Mouse (Mus musculus) large intestine, adult 2 months (tissue): ENCODE data around the gene Trmt10a. TPM values are rescaled to one million over a fixed set of nuclear protein-coding genes. Genes with fewer than 3 reads are reported as not detected.

Experiments used
- DNase-seq: peaks from one replicate; pipeline ENCODE4 v3.0.0-alpha.2; 2012; ENCODE audit warnings: low read depth, low spot score
- WGBS: fragments of 180-500 bp; shearing (Covaris S2); methylation state at CpG from one replicate; pipeline ENCODE4 v1.1.7; 2018; 5-methylcytosine and 5-hydroxymethylcytosine counted together
- polyA plus RNA-seq: library from polyadenylated mRNA; depleted of rRNA; stranded (reverse); fragments of >200 nt; gene quantifications from 2 replicates; pipeline ENCODE4 v1.2.3, GENCODE M21; 2012; rRNA removed

The Trmt10a gene
- polyA plus RNA-seq: 0.73 and 0.96 TPM in 2 replicates

DNA sequence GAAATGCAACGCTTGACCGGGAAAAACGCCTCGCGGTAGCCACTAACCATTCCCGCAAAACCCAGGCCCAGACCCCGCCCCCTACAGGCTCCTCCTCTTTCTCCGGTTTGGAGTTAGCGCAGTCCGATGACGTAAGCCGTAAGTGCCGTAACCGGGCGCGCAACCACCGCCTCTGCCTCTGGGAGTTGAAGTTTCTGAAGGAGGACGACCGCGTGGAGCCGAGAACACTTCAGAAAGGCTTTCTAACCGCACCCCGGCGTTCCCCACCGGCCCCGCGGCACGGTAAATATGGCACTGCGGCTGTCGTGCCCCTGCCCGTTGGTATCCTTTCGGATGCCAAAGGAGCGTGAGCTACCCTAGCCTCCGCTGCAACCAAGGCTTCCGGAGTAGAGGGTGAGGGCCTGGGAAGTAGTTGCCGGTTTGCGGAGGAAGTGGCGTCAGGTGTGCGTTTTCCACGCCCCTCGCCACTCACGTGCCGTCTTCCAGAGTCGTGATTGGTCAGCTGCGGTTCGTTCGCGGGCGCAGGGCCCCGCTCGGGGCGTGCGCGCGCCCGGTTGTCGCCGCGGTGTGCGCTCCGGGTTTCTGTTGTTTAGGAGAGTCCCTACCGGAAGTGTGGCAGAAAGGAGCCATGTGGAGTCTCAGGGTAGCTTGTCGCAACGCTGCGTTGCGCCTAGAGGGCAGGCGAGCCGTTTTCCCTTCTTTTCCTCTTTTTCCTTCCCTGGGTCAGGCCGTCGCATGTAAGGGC, at the start of gene Trmt10a:
Trmt10a (plus strand) TSS at position 134 of the 745 bp plus-strand sequence.
- under 1% methylated on average over 70 of the region's 70 CpGs for WGBS
- peak; percentile 93 for DNase-seq

DNA sequence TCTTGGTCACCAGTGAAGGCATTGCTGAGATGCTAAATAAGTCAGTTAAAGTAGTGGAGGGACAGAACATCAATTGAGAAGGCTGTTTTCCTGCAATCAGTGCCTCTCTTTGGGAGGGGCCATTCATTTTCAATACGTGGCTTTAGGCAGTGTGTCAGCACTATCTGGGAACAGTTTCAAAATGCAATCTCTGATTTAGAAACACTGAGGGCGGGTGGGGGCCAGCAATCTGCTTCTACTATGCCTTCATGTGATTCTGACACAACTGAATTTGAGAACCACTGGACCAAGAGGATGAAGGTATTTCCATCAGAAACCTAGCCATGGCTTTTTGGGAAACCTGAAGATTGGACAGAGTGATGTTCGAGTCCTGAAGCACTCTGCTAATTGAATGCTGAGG, 47.9 kb upstream of the Trmt10a start:
- WGBS: 62% methylated on average over 3 of the region's 3 CpGs
- DNase-seq: no peak

DNA sequence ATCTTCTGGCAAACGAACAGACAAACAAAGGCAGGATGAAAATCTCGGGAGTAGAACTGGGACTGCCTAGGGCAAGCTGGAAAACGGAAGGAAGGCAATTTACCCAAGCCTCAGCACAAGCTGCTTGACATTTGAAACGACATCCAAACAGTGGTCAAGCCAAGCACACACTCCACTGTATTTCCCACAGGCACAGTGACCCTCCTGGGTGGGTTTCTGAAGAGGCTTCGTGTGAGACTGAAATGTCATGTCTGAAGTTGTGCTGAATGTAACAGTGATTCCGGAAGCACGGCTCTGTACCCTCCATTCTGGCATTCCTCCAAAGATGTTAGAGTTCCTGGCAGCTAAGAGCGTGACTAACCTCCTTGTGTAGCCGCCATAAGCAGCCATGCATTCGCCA, 47.5 kb upstream of the Trmt10a start:
- DNase-seq: no peak
- 66% methylated on average over 10 of the region's 10 CpGs for WGBS

DNA sequence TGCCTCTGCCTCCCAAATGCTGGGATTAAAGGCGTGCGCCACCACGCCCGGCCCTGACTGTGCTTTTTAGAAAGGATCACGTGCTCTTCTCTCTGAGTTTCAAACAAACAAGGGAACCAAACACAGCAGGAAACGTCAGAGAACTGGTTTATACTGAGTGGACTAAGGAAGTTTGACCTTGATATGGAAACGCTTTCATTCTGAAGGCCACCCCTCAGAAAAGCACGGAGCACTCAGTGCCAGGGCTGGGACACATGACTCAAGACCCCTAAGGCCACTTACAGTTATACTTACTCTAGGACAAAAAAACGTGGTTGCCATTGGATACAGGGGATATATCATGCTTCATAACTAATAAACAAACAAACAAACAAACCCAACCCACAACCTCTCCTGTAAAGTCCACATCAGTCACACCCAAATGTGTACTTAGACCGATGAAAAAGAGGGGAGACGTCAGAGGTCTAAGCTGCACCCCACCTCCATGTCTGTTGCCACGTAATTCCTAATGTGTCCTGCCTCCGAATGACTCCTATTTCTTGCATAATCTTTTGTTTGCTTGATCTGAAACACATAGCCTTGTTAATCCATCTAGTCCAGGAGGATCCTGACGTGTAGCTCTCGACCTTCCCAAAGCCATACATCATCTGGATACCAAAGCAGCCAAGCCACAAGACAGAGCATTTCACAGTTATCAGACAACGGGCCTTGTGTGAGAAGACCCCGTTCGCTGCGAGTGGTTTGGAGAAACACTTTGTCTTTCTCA, 46.8 kb upstream of the Trmt10a start:
- 84% methylated on average over 19 of the region's 19 CpGs for WGBS
- DNase-seq: no peak

DNA sequence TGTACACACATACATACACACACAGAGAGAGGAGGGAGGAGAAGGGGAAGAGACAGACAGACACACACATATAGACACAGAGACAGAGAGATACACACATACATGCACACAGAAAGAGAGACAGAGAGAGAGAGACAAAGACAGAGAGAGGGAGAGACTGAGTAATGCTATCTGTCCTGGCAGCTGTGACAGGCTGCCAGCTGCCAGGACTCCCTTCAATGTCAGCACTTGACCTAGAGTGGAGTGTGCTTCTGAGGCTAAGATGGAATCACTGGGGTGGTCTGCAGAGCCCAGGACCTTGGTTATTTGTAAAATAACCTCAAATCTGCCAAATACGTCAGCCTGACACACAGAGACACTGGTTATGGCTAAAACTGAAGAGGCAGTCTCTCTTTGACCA, 45.5 kb upstream of the Trmt10a start:
- WGBS: 86% methylated on average over 1 of the region's 1 CpGs
- DNase-seq: no peak

DNA sequence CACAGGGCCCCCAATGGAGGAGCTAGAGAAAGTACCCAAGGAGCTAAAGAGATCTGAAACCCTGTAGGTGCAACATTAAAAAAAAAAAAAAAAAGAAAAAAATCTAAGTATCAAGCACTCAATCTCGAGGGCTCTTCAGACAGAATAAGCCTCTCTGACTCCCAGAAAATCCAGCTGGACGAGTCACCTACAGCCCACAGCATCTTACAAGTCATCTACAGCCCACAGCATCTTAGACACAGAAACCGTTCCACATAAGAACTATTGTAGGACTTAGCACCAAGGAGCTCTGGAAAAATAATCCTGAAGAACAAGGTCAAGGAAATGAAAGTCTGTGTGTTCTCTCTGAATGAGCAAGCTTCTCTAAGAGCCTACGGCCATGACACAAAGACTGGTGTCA, 41.3 kb upstream of the Trmt10a start:
- WGBS: 84% methylated on average over 4 of the region's 4 CpGs
- no peak for DNase-seq

DNA sequence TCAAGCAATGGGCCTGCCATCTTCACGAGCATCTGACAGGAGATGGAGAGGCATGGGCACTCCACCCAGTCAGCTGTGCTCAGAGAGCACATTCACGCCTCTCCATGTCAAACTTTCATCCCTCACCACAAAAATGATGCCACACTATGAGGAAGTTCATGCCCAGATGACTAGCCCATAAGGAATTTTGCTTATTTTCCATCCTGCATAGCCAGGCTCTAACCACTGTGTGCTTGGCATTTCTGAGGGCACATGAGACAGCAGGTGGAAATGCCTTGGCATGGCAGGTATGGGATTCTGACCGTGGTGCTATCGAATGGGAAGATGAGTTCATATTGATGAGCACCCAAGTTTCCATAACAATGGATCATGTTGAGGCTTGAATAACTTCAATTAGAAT, 39.6 kb upstream of the Trmt10a start:
- WGBS: 94% methylated on average over 4 of the region's 4 CpGs
- no peak for DNase-seq

DNA sequence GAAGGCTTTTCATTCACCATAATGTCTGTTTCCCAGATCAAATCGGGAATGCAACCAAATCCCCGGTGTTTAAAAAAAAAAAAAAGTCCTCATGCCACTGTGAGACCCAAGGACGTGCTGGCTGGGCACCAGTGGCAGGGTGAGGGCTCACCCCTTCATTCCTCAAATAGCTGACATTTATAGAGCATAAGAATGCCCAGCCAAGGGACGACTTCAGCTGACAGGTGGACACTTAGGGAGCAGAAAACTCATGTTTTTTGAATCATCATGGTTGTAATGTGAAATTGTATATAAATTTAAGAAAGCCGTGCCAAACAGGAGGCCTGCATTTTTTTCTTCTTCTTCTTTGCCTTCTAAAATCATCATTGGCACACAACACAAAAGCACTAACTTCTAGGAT, 38.2 kb upstream of the Trmt10a start:
- 70% methylated on average over 5 of the region's 5 CpGs for WGBS
- DNase-seq: no peak

DNA sequence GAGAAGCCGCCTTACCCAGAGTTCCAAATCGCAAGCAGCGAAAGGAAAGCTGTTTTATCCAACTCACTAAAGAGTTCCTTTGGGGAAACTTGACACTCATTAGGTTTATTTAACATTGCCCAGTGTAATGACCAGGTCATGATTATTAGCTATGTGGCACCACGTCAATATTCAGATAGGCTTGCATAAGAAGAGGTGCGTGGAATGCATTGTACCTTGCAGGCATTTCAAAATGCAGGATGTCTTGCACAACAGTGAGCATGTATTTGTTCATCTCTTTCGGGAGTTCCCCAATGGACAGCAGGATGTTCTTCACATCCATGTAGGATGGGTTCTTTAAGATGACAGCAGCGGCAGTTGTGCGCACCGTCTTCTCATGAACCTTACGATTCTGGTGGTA, 36.4 kb upstream of the Trmt10a start:
- DNase-seq: no peak
- 95% methylated on average over 10 of the region's 10 CpGs for WGBS

DNA sequence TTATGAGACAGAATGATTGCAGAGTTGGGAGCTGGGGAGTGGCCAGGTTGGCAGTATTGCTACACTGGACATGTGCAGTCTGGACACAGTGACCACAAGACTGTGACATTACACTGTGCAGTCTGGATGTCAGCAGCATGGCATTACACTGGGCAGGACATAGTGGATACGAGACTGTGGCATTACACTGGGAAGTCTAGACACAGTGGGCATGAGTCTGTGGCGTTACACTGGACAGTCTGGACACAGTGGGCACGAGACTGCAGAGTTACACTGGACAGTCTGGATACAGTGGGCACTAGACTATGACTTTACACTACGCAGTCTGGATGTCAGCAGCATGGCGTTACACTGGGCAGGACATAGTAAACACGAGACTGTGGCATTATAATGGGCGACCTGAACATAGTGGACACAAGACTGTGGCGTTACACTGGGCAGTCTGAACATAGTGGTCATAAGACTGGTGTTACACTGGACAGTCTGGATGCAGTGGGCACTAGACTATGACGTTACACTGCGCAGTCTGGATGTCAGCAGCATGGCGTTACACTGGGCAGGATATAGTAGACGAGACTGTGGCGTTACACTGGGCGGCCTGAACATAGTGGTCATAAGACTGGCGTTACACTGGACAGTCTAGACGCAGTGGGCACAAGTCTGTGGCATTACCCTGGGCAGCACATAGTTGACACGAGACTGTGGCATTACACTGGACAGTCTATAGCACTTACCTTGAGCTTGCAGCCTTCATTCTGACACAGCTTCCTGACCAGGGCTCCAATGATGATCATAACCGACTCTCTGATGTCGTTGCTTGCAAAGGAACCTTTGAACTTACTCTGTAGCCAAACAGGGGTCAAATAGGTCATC, 32.1 kb upstream of the Trmt10a start:
- 90% methylated on average over 19 of the region's 19 CpGs for WGBS
- no peak for DNase-seq

DNA sequence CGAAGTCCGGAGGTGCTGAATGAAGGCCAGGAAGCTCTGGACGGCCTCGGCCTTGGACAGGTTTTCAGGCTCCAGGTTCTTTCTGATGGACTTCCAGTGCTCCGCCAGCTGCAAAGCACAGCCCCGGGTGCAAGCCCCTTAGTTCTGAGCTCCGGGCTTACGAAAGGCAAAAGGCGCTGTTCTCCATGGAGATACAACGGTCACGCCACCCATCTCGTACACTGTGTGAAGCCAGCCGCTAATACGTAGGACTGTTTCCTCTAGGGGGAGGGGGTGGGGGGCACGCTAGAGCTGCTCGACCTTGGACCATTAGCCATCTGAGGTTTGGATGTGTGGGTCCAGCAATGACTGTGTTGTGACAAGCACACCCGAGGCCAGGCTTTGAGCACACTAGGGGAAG, 29.1 kb upstream of the Trmt10a start:
- DNase-seq: no peak
- WGBS: 88% methylated on average over 17 of the region's 17 CpGs

DNA sequence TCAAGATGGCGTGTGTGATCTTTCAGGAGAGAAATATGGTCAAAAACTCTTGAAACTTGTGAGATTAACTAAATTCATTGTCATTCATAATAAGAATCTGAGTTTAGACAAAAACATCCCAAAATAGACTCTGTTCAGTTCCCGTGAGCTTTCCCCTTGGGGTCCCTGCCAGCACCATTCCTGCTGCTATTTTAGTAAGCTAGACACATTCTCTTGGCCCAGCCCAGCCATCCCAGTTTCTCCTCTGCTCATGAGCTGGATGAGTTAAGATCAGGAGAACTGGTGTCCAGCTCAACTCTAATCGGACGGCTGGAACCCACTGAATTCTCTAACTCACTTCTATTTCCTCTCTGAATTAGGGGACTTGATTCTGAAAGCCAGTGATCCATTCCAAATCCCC, 26.4 kb upstream of the Trmt10a start:
- no peak for DNase-seq
- WGBS: 80% methylated on average over 4 of the region's 4 CpGs

DNA sequence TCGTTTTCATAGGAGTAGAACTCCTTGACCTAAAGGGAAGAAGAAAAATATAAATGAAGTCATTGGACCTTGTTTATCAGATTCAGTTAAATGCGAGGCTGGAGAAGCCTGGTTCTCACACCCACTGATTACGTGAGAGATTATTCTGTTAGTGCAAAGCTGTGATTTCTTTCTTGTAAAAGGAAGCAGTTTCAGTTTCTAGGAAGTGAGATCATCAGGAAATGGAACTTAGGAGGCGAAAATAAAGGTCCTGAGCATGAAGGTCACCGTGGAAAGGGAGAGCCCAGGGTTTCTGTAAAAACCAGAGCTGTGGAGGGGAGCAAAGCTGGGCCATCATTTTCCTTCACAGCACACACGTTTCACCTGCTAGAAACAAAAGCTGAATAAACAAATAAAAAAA, 24.9 kb upstream of the Trmt10a start:
- no peak for DNase-seq
- WGBS: 48% methylated on average over 6 of the region's 6 CpGs

DNA sequence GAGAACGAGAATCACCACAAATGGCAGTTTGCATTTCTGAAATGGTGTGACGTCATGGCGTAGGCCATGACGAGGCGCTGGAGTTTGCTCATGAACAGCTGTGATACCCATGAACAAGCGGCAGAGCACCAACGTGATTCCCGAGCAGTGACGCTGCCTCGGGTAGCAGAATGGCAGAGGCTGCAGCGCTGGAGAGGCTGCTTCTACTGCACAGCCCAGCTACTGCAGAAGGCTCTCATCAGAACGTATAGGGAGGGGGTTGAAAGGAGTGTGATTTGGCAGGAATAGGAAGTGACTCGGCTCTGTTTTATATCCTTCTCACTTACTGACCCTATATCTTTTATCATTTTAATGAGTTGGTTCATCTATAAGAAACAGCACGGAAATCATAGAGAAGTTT, 24.4 kb upstream of the Trmt10a start:
- no peak for DNase-seq
- 76% methylated on average over 14 of the region's 14 CpGs for WGBS

DNA sequence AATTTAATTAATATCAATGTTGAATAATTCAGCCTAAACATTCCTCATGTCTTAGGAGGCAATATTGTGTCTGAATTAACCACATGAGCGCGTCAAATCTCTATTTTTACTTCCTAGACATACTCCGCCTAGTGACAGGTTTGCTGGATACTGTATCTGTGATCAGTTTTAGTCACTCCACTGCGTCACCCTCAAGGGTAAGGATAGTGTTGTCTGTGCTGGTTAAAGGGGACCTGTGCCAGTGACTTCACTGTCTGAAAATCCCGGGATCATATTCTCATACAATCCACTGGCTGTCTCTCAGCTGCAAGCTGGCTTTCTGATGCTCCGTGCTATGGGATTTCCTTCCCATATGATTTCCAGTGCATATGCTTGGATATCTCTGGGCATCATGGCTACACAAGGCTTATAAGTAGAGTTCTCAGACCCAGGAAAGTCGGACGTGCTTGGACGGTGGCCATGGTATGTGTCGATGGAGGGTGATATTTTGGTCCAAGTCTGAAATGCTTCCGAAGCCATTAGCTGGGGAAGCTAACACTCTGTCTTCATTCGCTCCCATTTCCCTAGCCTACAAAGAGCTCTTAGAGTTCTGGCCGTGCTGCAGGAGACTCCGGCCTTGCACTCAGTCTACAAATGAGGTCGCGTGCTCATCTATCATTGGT, 23.7 kb upstream of the Trmt10a start:
- WGBS: 94% methylated on average over 16 of the region's 16 CpGs
- DNase-seq: no peak

DNA sequence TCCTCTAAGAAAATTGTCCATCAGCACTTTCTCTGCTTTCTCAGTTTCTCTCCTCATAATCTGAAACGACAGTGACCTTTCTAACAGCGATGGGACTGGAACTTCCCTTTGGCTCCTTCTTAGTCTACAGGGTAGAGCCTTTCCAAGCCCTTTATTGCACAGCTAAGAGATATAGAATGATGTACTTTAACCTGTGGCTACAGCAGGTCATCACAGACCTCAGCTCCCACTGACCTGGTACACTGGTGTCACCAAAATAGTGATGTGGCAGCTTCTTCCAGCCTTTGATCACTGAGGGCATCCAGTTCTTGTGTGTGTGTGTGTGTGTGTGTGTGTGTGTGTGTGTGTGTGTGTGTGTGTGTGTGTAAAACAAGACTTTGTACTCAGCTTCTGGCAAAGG, 21.8 kb upstream of the Trmt10a start:
- 79% methylated on average over 2 of the region's 2 CpGs for WGBS
- DNase-seq: no peak

DNA sequence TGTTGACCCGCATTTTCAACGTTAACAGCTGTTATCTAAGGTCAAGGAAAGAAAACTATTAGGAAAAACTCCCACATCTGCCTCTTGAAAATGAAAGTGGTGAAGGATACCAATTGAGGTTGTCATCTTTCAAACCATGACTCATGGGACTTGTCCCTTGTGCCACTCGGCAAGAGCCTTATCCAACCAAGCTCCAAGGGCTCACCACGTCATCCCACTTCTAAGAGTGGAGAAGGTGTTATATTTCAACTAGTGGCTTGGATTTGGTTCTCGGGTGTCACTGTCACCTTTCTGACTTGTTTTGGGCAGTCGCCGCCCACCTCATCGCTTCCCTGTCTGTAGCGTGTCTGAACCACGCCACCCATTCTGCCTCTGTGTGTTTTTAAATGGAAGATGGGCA, 19.4 kb upstream of the Trmt10a start:
- no peak for DNase-seq
- WGBS: 87% methylated on average over 10 of the region's 10 CpGs

DNA sequence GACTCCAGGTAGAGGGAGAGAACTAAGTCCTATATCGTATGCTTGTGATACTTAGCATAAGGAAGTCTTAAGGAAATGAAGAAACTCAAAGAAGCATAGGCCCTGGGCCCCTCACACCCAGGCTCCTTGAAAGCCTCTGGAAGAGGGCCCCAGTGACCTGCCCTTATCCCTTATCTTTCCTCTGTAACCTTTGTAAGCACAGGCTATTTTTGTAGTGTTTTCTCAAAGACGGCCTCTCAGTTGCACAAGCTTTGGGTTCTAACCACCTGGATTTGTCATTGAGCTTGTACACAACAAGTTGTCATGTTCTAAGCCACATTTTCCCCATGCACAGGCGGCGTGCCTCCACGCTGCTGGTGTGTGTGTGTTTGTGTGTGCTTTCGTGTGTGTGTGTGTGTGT, 14.1 kb upstream of the Trmt10a start:
- 82% methylated on average over 6 of the region's 6 CpGs for WGBS
- DNase-seq: no peak

DNA sequence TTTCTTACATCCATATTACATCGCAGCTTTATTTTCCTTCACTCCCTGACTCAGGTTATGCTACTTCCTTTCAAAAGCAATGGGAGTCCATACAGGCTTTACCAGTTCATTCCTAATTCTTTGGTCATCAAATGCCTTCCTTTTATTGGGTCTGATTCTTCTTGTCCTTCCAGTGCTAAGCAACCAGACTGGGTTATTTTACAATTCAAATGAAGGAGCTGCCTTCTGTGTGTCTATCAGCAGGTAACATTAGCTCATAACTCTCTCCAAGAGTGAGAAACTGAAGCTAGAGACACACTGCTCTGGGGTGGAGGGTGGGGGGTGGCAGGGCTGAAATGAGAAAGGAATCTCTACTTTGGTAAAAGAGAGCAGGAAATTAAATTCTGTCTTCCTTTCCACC, 12.6 kb upstream of the Trmt10a start:
- no peak for DNase-seq
- WGBS: 51% methylated on average over 1 of the region's 1 CpGs

DNA sequence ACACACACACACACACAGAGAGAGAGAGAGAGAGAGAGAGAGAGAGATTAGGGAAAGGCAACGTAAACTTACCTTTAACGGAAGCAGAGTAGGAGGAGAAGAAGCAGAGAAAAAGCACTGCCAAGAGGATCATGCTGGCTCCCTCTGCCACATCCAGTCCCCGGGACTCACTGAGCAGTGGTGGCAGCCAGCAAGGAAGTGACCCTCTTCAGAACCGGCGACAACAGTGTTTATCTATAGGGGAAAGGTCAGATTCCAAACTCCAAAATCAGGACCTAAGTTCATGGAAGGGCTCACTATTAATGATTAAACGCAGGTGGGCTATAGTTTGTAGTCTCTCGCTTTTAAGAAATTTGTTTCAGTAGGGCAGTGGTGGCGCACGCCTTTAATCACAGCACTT, 12.1 kb upstream of the Trmt10a start:
- WGBS: 42% methylated on average over 9 of the region's 9 CpGs
- no peak for DNase-seq
